Mouse (Mus musculus): ENCODE measurements at regions not wholly inside any gene's neighbourhood (a gene's known extent, or its start where the extent isn't known, plus 50 kb on each side); places are given as distances from the start of the nearest gene placed in this dataset.

DNA sequence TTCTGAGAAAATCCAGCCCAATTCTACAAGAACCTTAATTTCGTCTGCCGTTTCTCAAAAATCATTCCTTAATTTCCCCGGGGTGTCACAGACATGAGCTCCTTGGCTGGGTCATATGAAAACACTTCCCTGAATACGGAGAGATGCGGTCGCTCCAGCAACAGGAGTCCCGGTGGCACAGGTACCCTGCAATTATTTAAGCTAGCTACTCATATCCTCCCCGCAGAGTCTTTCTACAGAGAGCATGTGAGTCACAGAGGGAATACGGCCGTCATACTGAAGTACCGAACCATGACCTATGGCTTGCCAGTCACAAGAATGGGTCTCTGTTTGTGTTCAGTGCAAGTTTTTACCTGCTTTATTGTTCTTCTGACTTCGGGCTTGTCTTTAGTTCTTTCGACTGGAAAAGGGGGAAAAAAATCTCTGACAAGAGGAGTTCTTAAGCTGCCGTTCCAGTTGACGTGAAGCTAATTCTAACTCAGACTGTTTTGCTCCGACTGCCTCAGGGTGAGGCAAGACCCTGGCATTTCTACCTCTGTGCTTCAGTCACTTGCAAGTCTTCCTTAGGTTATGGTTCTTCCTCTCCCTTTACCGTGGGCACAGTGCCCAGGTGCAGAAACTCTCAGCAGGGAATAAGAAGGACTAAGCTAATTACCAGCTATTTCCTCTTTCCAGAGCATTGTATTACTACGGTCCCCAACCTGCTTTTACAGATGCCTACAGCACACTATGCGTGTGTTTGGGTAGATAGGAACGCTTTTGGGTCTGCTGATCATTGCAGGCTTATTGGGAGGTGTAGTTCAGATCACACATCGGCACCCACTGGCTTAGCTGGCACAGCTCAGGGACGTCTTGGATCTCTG is 148.5 kb downstream of the Phlda1 start:
- Histone ChIP-seq H3K36me3 (no peaks in the 10 kb centered on the region), H3K4me2 (no peak overlapping the region), H3K27ac (no peak overlapping the region), H3K9me3 (replicated peaks) (no peaks in the 10 kb centered on the region), H3K27me3 (replicated peaks) (no peaks in the 10 kb centered on the region), H3K4me1 (no peaks in the 10 kb centered on the region), H3K4me3 (no peak overlapping the region), H3K9ac (no peak overlapping the region)
- 73% methylated on average over 22 of the region's 22 CpGs for WGBS (ENCODE audit: insufficient replicate concordance)
- no peak for ATAC-seq

- no peak overlapping the region for H3K27ac ChIP-seq
- no peak overlapping the region for H3K4me2 ChIP-seq
- H3K4me3 ChIP-seq, result no peak overlapping the region
- WGBS (ENCODE audit: insufficient replicate concordance), result 57% methylated on average over 9 of the region's 9 CpGs
- no peak for ATAC-seq
- no peaks in the 10 kb centered on the region for H3K27me3 ChIP-seq (replicated peaks)
- no peaks in the 10 kb centered on the region for H3K36me3 ChIP-seq
- no peak overlapping the region for H3K9ac ChIP-seq
- H3K4me1 ChIP-seq, result no peaks in the 10 kb centered on the region
- H3K9me3 ChIP-seq (replicated peaks), result no peaks in the 10 kb centered on the region
These were observed 152.7 kb downstream of the Phlda1 start for GRCm38 (mm10) chr10:111658828-111659227.

DNA sequence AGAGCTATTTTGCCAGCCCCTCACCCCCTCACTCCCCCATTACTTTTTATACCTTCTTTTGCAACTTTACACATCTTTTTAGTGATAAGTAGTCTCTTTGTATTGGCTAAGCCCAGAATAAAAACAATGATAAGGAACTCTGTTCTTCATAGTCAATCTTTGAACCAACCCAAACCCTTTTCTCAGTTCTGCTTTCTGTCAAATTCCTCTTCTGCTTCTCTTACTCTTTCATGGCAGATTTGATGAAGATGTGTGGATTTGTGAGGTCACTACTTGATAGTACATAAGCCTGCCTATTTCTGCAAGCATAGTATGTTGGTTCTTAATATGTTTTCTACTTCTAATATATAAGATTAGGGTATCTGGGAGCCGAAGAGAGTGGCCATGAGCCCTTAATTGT is 156.6 kb downstream of the Phlda1 start:
- Histone ChIP-seq H3K4me1 (peaks cover 9% of the 10 kb centered on the region; the same call in 1 of the 2 replicates), H3K36me3 (no peaks in the 10 kb centered on the region), H3K27me3 (replicated peaks) (peaks cover 3% of the 10 kb centered on the region; the same call in 1 of the 2 replicates), H3K4me3 (no peak overlapping the region), H3K4me2 (no peak overlapping the region), H3K9me3 (replicated peaks) (no peaks in the 10 kb centered on the region), H3K27ac (no peak overlapping the region), H3K9ac (no peak overlapping the region)
- 61% methylated on average over 1 of the region's 1 CpGs for WGBS (ENCODE audit: insufficient replicate concordance)
- no peak for ATAC-seq

GRCm38 (mm10) chr10:111665834-111666233 is 159.7 kb downstream of the Phlda1 start:
- 67% methylated on average over 14 of the region's 14 CpGs for WGBS (ENCODE audit: insufficient replicate concordance)
- peaks cover 35% of the 10 kb centered on the region for H3K4me1 ChIP-seq
- H3K36me3 ChIP-seq, result no peaks in the 10 kb centered on the region
- no peak overlapping the region for H3K4me3 ChIP-seq
- no peak overlapping the region for H3K27ac ChIP-seq
- H3K27me3 ChIP-seq (replicated peaks), result peaks cover 8% of the 10 kb centered on the region
- no peaks in the 10 kb centered on the region for H3K9me3 ChIP-seq (replicated peaks)
- no peak overlapping the region for H3K4me2 ChIP-seq
- no peak for ATAC-seq
- H3K9ac ChIP-seq, result no peak overlapping the region

DNA sequence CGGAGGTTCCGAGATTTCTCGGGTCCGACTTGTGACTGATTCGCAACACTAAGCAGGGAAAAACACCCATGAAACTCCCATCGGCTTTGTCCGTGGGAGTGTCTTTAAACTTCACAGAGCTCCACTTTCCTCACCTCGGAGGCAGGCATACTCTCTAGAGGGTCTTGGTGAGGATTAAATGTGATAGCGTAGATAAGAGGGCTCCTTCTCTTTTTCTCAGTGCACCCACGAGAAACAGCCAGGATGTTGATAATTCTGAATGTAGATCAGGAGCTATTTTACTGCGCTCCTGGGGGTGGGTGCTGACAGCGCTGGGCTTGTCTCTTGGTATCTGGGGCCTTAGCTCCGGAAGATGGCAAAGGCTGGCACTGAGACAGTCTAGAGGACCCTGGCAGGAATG is 160.9 kb downstream of the Phlda1 start:
- peaks cover 36% of the 10 kb centered on the region for H3K4me1 ChIP-seq
- H3K9ac ChIP-seq, result no peak overlapping the region
- no peaks in the 10 kb centered on the region for H3K36me3 ChIP-seq
- no peaks in the 10 kb centered on the region for H3K9me3 ChIP-seq (replicated peaks)
- no peak overlapping the region for H3K4me2 ChIP-seq
- H3K27ac ChIP-seq, result no peak overlapping the region
- 52% methylated on average over 13 of the region's 13 CpGs for whole genome bisulfite sequencing (ENCODE audit: insufficient replicate concordance)
- no peak overlapping the region for H3K4me3 ChIP-seq
- H3K27me3 ChIP-seq (replicated peaks), result peaks cover 8% of the 10 kb centered on the region
- no peak for ATAC-seq

- no peaks in the 10 kb centered on the region for H3K36me3 ChIP-seq
- peaks cover 8% of the 10 kb centered on the region for H3K27me3 ChIP-seq (replicated peaks)
- H3K9me3 ChIP-seq (replicated peaks), result no peaks in the 10 kb centered on the region
- ATAC-seq, result peak; percentile 72
- no peak overlapping the region for H3K4me3 ChIP-seq
- no peak overlapping the region for H3K9ac ChIP-seq
- no peak overlapping the region for H3K4me2 ChIP-seq
- peaks cover 53% of the 10 kb centered on the region for H3K4me1 ChIP-seq
- H3K27ac ChIP-seq, result no peak overlapping the region
- WGBS (ENCODE audit: insufficient replicate concordance), result 29% methylated on average over 1 of the region's 1 CpGs
These were observed 162.6 kb downstream of the Phlda1 start for GRCm38 (mm10) chr10:111668639-111669038.

- Histone ChIP-seq H3K27ac (no peak overlapping the region), H3K36me3 (no peaks in the 10 kb centered on the region), H3K27me3 (replicated peaks) (peaks cover 8% of the 10 kb centered on the region), H3K9me3 (replicated peaks) (no peaks in the 10 kb centered on the region), H3K9ac (no peak overlapping the region), H3K4me3 (no peak overlapping the region), H3K4me2 (no peak overlapping the region), H3K4me1 (peaks cover 56% of the 10 kb centered on the region)
- 43% methylated on average over 6 of the region's 6 CpGs for WGBS (ENCODE audit: insufficient replicate concordance)
- peak; percentile 22; the same call in 1 of the 2 replicates for ATAC-seq
These were observed 163.6 kb downstream of the Phlda1 start for GRCm38 (mm10) chr10:111669658-111670057.

DNA sequence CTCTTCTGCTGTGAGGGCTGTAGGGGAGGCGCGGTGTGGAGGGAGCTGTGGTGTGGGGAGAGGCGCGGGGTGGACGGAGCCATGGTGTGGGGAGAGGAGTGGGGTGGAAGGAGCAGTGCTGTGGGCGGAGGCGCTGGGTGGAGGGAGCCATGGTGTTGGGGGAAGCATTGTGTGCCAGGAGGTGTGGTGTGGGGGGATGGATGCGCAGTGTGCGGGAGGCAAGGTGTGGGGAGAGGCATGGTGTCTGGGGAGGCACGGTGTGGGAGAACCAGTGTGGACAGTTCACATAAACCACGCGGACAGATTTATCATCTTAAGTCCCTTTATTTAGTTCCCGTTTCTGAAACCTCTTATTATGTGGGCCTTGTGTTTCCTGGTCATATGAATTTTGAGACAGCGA is 164.6 kb downstream of the Phlda1 start:
- Histone ChIP-seq H3K9me3 (replicated peaks) (no peaks in the 10 kb centered on the region), H3K4me1 (peaks cover 60% of the 10 kb centered on the region), H3K4me2 (no peak overlapping the region), H3K4me3 (no peak overlapping the region), H3K27me3 (replicated peaks) (peaks cover 8% of the 10 kb centered on the region), H3K9ac (no peak overlapping the region), H3K27ac (no peak overlapping the region), H3K36me3 (no peaks in the 10 kb centered on the region)
- WGBS (ENCODE audit: insufficient replicate concordance), result 72% methylated on average over 14 of the region's 14 CpGs
- ATAC-seq, result no peak

- H3K9ac ChIP-seq, result no peak overlapping the region
- H3K4me1 ChIP-seq, result peaks cover 60% of the 10 kb centered on the region
- 18% methylated on average over 12 of the region's 12 CpGs for WGBS (ENCODE audit: insufficient replicate concordance)
- H3K27me3 ChIP-seq (replicated peaks), result peaks cover 5% of the 10 kb centered on the region; the same call in 1 of the 2 replicates
- H3K4me3 ChIP-seq, result no peak overlapping the region
- no peak for ATAC-seq
- 0 out of 2 replicates have a peak overlapping the region, but pooled peaks have one; percentile 12 for H3K27ac ChIP-seq
- H3K9me3 ChIP-seq (replicated peaks), result no peaks in the 10 kb centered on the region
- H3K36me3 ChIP-seq, result no peaks in the 10 kb centered on the region
- H3K4me2 ChIP-seq, result no peak overlapping the region
These were observed 166.6 kb downstream of the Phlda1 start for GRCm38 (mm10) chr10:111672454-111673316.

DNA sequence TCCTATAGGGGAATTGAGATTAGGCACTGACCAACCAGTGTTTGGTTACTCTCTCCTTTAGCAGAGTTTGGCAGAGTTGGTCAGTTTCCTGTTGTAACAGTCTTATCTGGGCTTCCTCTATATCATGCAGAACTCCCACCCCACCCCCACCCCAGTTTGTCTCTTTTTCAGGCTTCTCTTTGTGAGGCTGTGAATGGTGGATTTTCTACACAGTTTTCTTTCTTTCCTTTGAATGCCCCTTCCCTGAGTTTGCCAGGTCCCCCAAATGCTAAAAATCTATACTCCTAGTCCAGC is 167.2 kb downstream of the Phlda1 start:
- H3K9me3 ChIP-seq (replicated peaks), result no peaks in the 10 kb centered on the region
- no peak overlapping the region for H3K4me3 ChIP-seq
- H3K4me1 ChIP-seq, result peaks cover 57% of the 10 kb centered on the region
- no peak for ATAC-seq
- no peak overlapping the region for H3K27ac ChIP-seq
- no peak overlapping the region for H3K4me2 ChIP-seq
- no peaks in the 10 kb centered on the region for H3K36me3 ChIP-seq
- H3K27me3 ChIP-seq (replicated peaks), result peaks cover 5% of the 10 kb centered on the region; the same call in 1 of the 2 replicates
- no peak overlapping the region for H3K9ac ChIP-seq

- H3K4me1 ChIP-seq, result peaks cover 43% of the 10 kb centered on the region
- no peaks in the 10 kb centered on the region for H3K36me3 ChIP-seq
- H3K4me2 ChIP-seq, result no peak overlapping the region
- no peak overlapping the region for H3K27ac ChIP-seq
- H3K9ac ChIP-seq, result no peak overlapping the region
- H3K27me3 ChIP-seq (replicated peaks), result no peaks in the 10 kb centered on the region
- 5% methylated on average over 4 of the region's 4 CpGs for WGBS (ENCODE audit: insufficient replicate concordance)
- no peak overlapping the region for H3K4me3 ChIP-seq
- no peaks in the 10 kb centered on the region for H3K9me3 ChIP-seq (replicated peaks)
- ATAC-seq, result no peak
These were observed 170.2 kb downstream of the Phlda1 start for GRCm38 (mm10) chr10:111676255-111676654.

- peak; percentile 59 for ATAC-seq
- no peak overlapping the region for H3K4me3 ChIP-seq
- peaks cover 15% of the 10 kb centered on the region for H3K4me1 ChIP-seq
- H3K27me3 ChIP-seq (replicated peaks), result peaks cover 11% of the 10 kb centered on the region; the same call in 1 of the 2 replicates
- WGBS (ENCODE audit: insufficient replicate concordance), result 25% methylated on average over 4 of the region's 4 CpGs
- H3K4me2 ChIP-seq, result no peak overlapping the region
- no peak overlapping the region for H3K27ac ChIP-seq
- H3K9ac ChIP-seq, result no peak overlapping the region
- H3K36me3 ChIP-seq, result no peaks in the 10 kb centered on the region
- H3K9me3 ChIP-seq (replicated peaks), result no peaks in the 10 kb centered on the region
These were observed 174.8 kb downstream of the Phlda1 start for GRCm38 (mm10) chr10:111680919-111681318.

Measured in liver, embryonic 12.5 days (tissue).